Mouse (Mus musculus): ENCODE measurements around the gene Zfp986.
"Not testable (repeated sequence)": the region's sequence is repeated elsewhere in the genome, so short reads cannot be mapped to it uniquely, and the experiment has no call there.

- not testable (repeated sequence) for TF ChIP-seq CTCF (IDR thresholded peaks at IDR 0.05; ENCODE audit: borderline replicate concordance, extremely low read depth, insufficient read depth, insufficient read length); POLR2A (IDR thresholded peaks at IDR 0.05; ENCODE audit: borderline replicate concordance, extremely low read depth, insufficient read depth, insufficient read length, poor library complexity, severe bottlenecking)
Measured at GRCm38 (mm10) chr4:145848183-145848890, 20.3 kb upstream of the Zfp986 start.

All from brain, embryonic 14.5 days (tissue).